Mouse (Mus musculus) stomach, embryonic 15.5 days (tissue): ENCODE results near the gene Npr1. TPM values are rescaled to one million over a fixed set of nuclear protein-coding genes. Genes with fewer than 3 reads are reported as not detected.

Experiments used
- ATAC-seq: fragments of 200-750 bp; cut with Nextera tagmentation; 2 replicates; pipeline ENCODE4 v1.8.0; 2017; ENCODE audit warnings: low read depth, moderate number of reproducible peaks, moderate TSS enrichment; ENCODE audit not compliant: insufficient read depth, low FRiP score
- H3K27ac ChIP-seq: fragments of 300-500 bp; sonication (generic); 2 replicates; pipeline ENCODE4 v1.5.1; 2015; ENCODE audit warnings: mild to moderate bottlenecking, inconsistent platforms
- H3K27me3 ChIP-seq: fragments of 300-500 bp; sonication (generic); replicated peaks from 2 replicates; pipeline ENCODE4 v1.6.1; 2015; ENCODE audit warnings: inconsistent platforms
- H3K36me3 ChIP-seq: fragments of 300-500 bp; sonication (generic); 2 replicates; pipeline ENCODE4 v1.6.1; 2015; ENCODE audit warnings: inconsistent platforms
- H3K4me1 ChIP-seq: fragments of 300-500 bp; sonication (generic); 2 replicates; pipeline ENCODE4 v1.6.1; 2015; ENCODE audit warnings: inconsistent platforms
- H3K4me2 ChIP-seq: fragments of 300-500 bp; sonication (generic); 2 replicates; pipeline ENCODE4 v1.6.1; 2015; ENCODE audit warnings: mild to moderate bottlenecking, inconsistent platforms
- H3K4me3 ChIP-seq: fragments of 300-500 bp; sonication (generic); replicated peaks from 2 replicates; pipeline ENCODE4 v1.5.1; 2015; ENCODE audit warnings: inconsistent platforms
- H3K9ac ChIP-seq: fragments of 300-500 bp; sonication (generic); 2 replicates; pipeline ENCODE4 v1.6.1; 2015; ENCODE audit warnings: inconsistent platforms
- H3K9me3 ChIP-seq: fragments of 300-500 bp; sonication (generic); 2 replicates; pipeline ENCODE4 v1.6.1; 2016; ENCODE audit warnings: inconsistent platforms
- WGBS: fragments of 180-500 bp; shearing (Covaris S2); methylation state at CpG from one replicate; pipeline ENCODE4 v1.1.7; 2015; 5-methylcytosine and 5-hydroxymethylcytosine counted together
- polyA plus RNA-seq: library from polyadenylated mRNA; unstranded; fragments of >200 nt; fragmentation: Nextera tagmentation; extraction: Ambion mirVana; gene quantifications from 2 replicates; pipeline ENCODE4 v1.2.1, GENCODE M21; 2015

Gene Npr1
- polyA plus RNA-seq, 1 experiment from 2014 or later: 5.7 TPM

- Histone ChIP-seq H3K4me1 (peaks cover 3% of the 10 kb centered on the region; the same call in 1 of the 2 replicates), H3K4me3 (no peak overlapping the region), H3K27me3 (no peaks in the 10 kb centered on the region), H3K9me3 (no peaks in the 10 kb centered on the region), H3K4me2 (no peak overlapping the region), H3K9ac (no peak overlapping the region), H3K27ac (no peak overlapping the region), H3K36me3 (peaks cover 36% of the 10 kb centered on the region)
- no peak for ATAC-seq
- WGBS: 90% methylated on average over 5 of the region's 5 CpGs
Observed at GRCm38 (mm10) chr3:90505216-90505615, 39.5 kb upstream of the Npr1 start.

GRCm38 (mm10) chr3:90503444-90503843 lies 37.8 kb upstream of the Npr1 start:
- WGBS: 66% methylated on average over 4 of the region's 4 CpGs
- H3K4me1 ChIP-seq: peaks cover 3% of the 10 kb centered on the region; the same call in 1 of the 2 replicates
- H3K4me2 ChIP-seq: no peak overlapping the region
- H3K27me3 ChIP-seq: no peaks in the 10 kb centered on the region
- H3K36me3 ChIP-seq: peaks cover 43% of the 10 kb centered on the region
- H3K9me3 ChIP-seq: no peaks in the 10 kb centered on the region
- H3K4me3 ChIP-seq: no peak overlapping the region
- ATAC-seq: no peak
- H3K9ac ChIP-seq: no peak overlapping the region
- no peak overlapping the region for H3K27ac ChIP-seq

- Histone ChIP-seq H3K9me3 (no peaks in the 10 kb centered on the region), H3K36me3 (peaks cover 36% of the 10 kb centered on the region), H3K4me2 (no peak overlapping the region), H3K27ac (no peak overlapping the region), H3K27me3 (no peaks in the 10 kb centered on the region), H3K9ac (no peak overlapping the region), H3K4me1 (no peaks in the 10 kb centered on the region), H3K4me3 (no peak overlapping the region)
- no peak for ATAC-seq
Observed at GRCm38 (mm10) chr3:90497597-90497996, 31.9 kb upstream of the Npr1 start.

GRCm38 (mm10) chr3:90495850-90496525 lies 30.3 kb upstream of the Npr1 start:
- WGBS: 88% methylated on average over 7 of the region's 7 CpGs
- Histone ChIP-seq H3K4me3 (no peak overlapping the region), H3K27me3 (no peaks in the 10 kb centered on the region), H3K36me3 (peaks cover 21% of the 10 kb centered on the region), H3K27ac (no peak overlapping the region), H3K9ac (no peak overlapping the region), H3K9me3 (no peaks in the 10 kb centered on the region), H3K4me2 (no peak overlapping the region), H3K4me1 (no peaks in the 10 kb centered on the region)
- no peak for ATAC-seq

- WGBS: 53% methylated on average over 4 of the region's 4 CpGs
- Histone ChIP-seq H3K27me3 (no peaks in the 10 kb centered on the region), H3K9ac (no peak overlapping the region), H3K36me3 (peaks cover 12% of the 10 kb centered on the region), H3K9me3 (no peaks in the 10 kb centered on the region), H3K4me2 (no peak overlapping the region), H3K4me1 (peaks cover 6% of the 10 kb centered on the region), H3K4me3 (no peak overlapping the region), H3K27ac (no peak overlapping the region)
- no peak for ATAC-seq
Observed at GRCm38 (mm10) chr3:90493831-90494540, 28.3 kb upstream of the Npr1 start.

- H3K36me3 ChIP-seq: peaks cover 21% of the 10 kb centered on the region
- ATAC-seq: no peak
- WGBS: 36% methylated on average over 2 of the region's 2 CpGs
- H3K9ac ChIP-seq: no peak overlapping the region
- H3K4me3 ChIP-seq: no peak overlapping the region
- peaks cover 6% of the 10 kb centered on the region for H3K4me1 ChIP-seq
- no peak overlapping the region for H3K4me2 ChIP-seq
- H3K9me3 ChIP-seq: no peaks in the 10 kb centered on the region
- no peak overlapping the region for H3K27ac ChIP-seq
- no peaks in the 10 kb centered on the region for H3K27me3 ChIP-seq
Observed at GRCm38 (mm10) chr3:90491350-90491749, 25.7 kb upstream of the Npr1 start.

- H3K4me1 ChIP-seq: peaks cover 6% of the 10 kb centered on the region
- peak within 1 kb of the TSS; percentile 54 for H3K4me2 ChIP-seq
- ATAC-seq: peak; percentile 98
- H3K27ac ChIP-seq: peak within 1 kb of the TSS; percentile 81
- peak within 1 kb of the TSS; percentile 93 for H3K4me3 ChIP-seq
- H3K36me3 ChIP-seq: peaks cover 26% of the 10 kb centered on the region
- no peaks in the 10 kb centered on the region for H3K27me3 ChIP-seq
- no peaks in the 10 kb centered on the region for H3K9me3 ChIP-seq
- peak within 1 kb of the TSS; percentile 68 for H3K9ac ChIP-seq
- WGBS: under 1% methylated on average over 37 of the region's 37 CpGs
Observed at GRCm38 (mm10) chr3:90490696-90491256, 25.1 kb upstream of the Npr1 start, which contains the start of gene Snapin. Gene Snapin (minus strand): TSS chr3:90491033.

- Histone ChIP-seq H3K9ac (no peak overlapping the region), H3K9me3 (no peaks in the 10 kb centered on the region), H3K36me3 (peaks cover 41% of the 10 kb centered on the region), H3K4me2 (no peak overlapping the region), H3K27me3 (no peaks in the 10 kb centered on the region), H3K4me1 (peaks cover 6% of the 10 kb centered on the region), H3K4me3 (no peak overlapping the region), H3K27ac (no peak overlapping the region)
- 76% methylated on average over 6 of the region's 6 CpGs for WGBS
- no peak for ATAC-seq
Observed at GRCm38 (mm10) chr3:90488576-90488975, 22.9 kb upstream of the Npr1 start.

GRCm38 (mm10) chr3:90486998-90487397 lies 21.3 kb upstream of the Npr1 start:
- ATAC-seq: no peak
- Histone ChIP-seq H3K27me3 (no peaks in the 10 kb centered on the region), H3K4me3 (no peak overlapping the region), H3K4me1 (peaks cover 6% of the 10 kb centered on the region), H3K4me2 (no peak overlapping the region), H3K36me3 (peaks cover 52% of the 10 kb centered on the region), H3K9ac (no peak overlapping the region), H3K27ac (no peak overlapping the region), H3K9me3 (no peaks in the 10 kb centered on the region)
- WGBS: 80% methylated on average over 5 of the region's 5 CpGs

GRCm38 (mm10) chr3:90475831-90476611 lies 10.4 kb upstream of the Npr1 start, which contains the start of gene Ilf2:
Gene Ilf2 (plus strand): TSS chr3:90476126.
- H3K9me3 ChIP-seq: no peaks in the 10 kb centered on the region
- peak within 1 kb of the TSS; percentile 99 for H3K9ac ChIP-seq
- peaks cover 6% of the 10 kb centered on the region; the same call in 1 of the 2 replicates for H3K4me1 ChIP-seq
- no peaks in the 10 kb centered on the region for H3K27me3 ChIP-seq
- under 1% methylated on average over 45 of the region's 45 CpGs for WGBS
- H3K36me3 ChIP-seq: peaks cover 15% of the 10 kb centered on the region; the same call in 1 of the 2 replicates
- peak; percentile 99 for ATAC-seq
- peak within 1 kb of the TSS; percentile 69 for H3K4me2 ChIP-seq
- peak within 1 kb of the TSS; percentile 93 for H3K27ac ChIP-seq
- H3K4me3 ChIP-seq: peak within 1 kb of the TSS; percentile 94

- Histone ChIP-seq H3K27me3 (no peaks in the 10 kb centered on the region), H3K4me2 (peak overlapping the region; percentile 36), H3K4me1 (peaks cover 6% of the 10 kb centered on the region; the same call in 1 of the 2 replicates), H3K36me3 (peaks cover 11% of the 10 kb centered on the region; the same call in 1 of the 2 replicates), H3K27ac (no peak overlapping the region), H3K4me3 (peak overlapping the region; percentile 38), H3K9me3 (no peaks in the 10 kb centered on the region), H3K9ac (no peak overlapping the region)
- no peak for ATAC-seq
- WGBS: 34% methylated on average over 16 of the region's 16 CpGs
Observed at GRCm38 (mm10) chr3:90475151-90475830, 9.6 kb upstream of the Npr1 start.
